Mouse (Mus musculus): ENCODE data around the gene Slc2a6. TPM values are rescaled to one million over a fixed set of nuclear protein-coding genes. Genes with fewer than 3 reads are reported as not detected.

Slc2a6 gene
- polyA plus RNA-seq, 1 experiment from 2014 or later, result 0.84 TPM

DNA sequence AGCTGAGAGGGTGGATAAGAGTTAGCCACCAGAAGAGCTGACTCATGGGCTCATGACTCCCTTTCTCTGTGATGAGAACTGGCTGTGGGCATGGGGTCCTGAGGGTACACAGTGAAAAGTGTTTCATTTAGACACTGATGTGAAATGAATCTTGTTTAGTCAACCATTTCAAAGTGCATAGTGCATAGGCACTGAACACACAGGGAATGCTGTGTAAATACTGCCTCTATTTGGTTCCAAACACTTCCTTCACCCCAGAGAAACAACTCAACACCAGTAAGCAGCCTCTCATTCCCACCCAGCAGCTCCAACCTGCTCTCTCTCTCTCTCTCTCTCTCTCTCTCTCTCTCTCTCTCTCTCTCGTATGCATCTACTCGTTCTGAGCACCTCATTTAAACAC is 43.6 kb downstream of the Slc2a6 start:
- H3K27me3 ChIP-seq (ENCODE audit: control insufficient read depth, insufficient read depth, low read length), result no peaks in the 10 kb centered on the region
- ATAC-seq (replicated peaks; ENCODE audit: insufficient number of reproducible peaks, low FRiP score, low TSS enrichment, low read depth) (no peak), DNase-seq (ENCODE audit: low spot score) (no peak)
- WGBS, result 74% methylated on average over 2 of the region's 2 CpGs
- H3K4me1 ChIP-seq (ENCODE audit: control insufficient read depth, insufficient read depth, low read length), result no peaks in the 10 kb centered on the region
- H3K4me3 ChIP-seq (ENCODE audit: low read depth, low read length), result no peak overlapping the region
- H3K4me2 ChIP-seq (ENCODE audit: low read depth, low read length), result no peak overlapping the region
- H3K36me3 ChIP-seq (replicated peaks; ENCODE audit: control insufficient read depth, insufficient read depth, low read depth, low read length), result no peaks in the 10 kb centered on the region
- H3K9ac ChIP-seq (replicated peaks; ENCODE audit: low read length), result no peak overlapping the region
- H3K9me3 ChIP-seq (replicated peaks; ENCODE audit: control insufficient read depth, low read length), result no peaks in the 10 kb centered on the region
- H3K27ac ChIP-seq (replicated peaks; ENCODE audit: low read depth, low read length), result no peak overlapping the region

DNA sequence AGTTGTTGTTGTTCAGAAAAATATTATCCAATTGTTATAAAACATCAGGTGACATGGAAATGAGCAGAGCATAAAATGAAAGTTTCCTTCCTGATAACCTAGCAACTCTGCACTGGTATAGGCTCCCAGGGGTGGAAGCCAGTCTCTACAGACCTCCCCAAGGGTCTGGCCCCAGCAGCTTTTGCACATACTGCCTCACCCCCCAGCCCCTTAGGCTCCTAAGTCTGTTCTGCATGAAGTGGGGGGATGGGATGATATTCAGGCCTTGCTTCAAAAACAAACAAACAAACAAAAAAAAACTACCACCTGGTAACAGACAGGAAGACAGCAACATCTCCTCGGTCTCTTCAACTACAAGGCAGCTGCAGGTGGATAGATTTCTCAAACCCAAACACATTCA is 47.4 kb downstream of the Slc2a6 start:
- ATAC-seq (replicated peaks; ENCODE audit: insufficient number of reproducible peaks, low FRiP score, low TSS enrichment, low read depth), result no peak
- Histone ChIP-seq H3K9me3 (replicated peaks; ENCODE audit: control insufficient read depth, low read length) (no peaks in the 10 kb centered on the region), H3K27ac (replicated peaks; ENCODE audit: low read depth, low read length) (no peak overlapping the region), H3K9ac (replicated peaks; ENCODE audit: low read length) (no peak overlapping the region), H3K4me1 (ENCODE audit: control insufficient read depth, insufficient read depth, low read length) (no peaks in the 10 kb centered on the region), H3K27me3 (ENCODE audit: control insufficient read depth, insufficient read depth, low read length) (no peaks in the 10 kb centered on the region), H3K36me3 (replicated peaks; ENCODE audit: control insufficient read depth, insufficient read depth, low read depth, low read length) (no peaks in the 10 kb centered on the region), H3K4me3 (ENCODE audit: low read depth, low read length) (no peak overlapping the region), H3K4me2 (ENCODE audit: low read depth, low read length) (no peak overlapping the region)
- 54% methylated on average over 1 of the region's 1 CpGs for WGBS
- no peak for DNase-seq (ENCODE audit: low spot score)

DNA sequence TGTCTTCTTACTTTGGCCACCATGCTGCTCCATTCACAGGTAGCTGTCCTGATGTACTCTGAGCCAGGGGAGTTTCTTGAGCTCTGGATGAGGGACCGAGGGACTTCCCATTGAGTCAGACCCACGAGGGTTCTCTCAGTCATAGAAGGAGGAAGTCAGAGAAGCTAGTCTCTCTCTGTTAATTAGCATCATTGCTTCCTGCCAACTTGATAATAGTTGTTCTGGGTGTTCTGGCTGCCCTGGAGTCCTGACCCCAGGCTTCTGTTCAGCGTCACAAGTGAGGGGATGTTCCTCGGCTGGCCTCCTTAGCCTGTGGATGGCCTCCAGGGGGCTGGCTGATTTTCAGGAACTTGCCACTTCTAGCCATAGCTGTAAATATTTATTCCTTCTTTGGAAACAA is 53.8 kb downstream of the Slc2a6 start:
- H3K9ac ChIP-seq (replicated peaks; ENCODE audit: low read length), result no peak overlapping the region
- 36% methylated on average over 4 of the region's 4 CpGs for WGBS
- ATAC-seq (replicated peaks; ENCODE audit: insufficient number of reproducible peaks, low FRiP score, low TSS enrichment, low read depth), result no peak
- H3K9me3 ChIP-seq (replicated peaks; ENCODE audit: control insufficient read depth, low read length), result no peaks in the 10 kb centered on the region
- no peaks in the 10 kb centered on the region for H3K4me1 ChIP-seq (ENCODE audit: control insufficient read depth, insufficient read depth, low read length)
- H3K4me3 ChIP-seq (ENCODE audit: low read depth, low read length), result no peak overlapping the region
- no peak for DNase-seq (ENCODE audit: low spot score)
- no peak overlapping the region for H3K27ac ChIP-seq (replicated peaks; ENCODE audit: low read depth, low read length)
- no peaks in the 10 kb centered on the region for H3K36me3 ChIP-seq (replicated peaks; ENCODE audit: control insufficient read depth, insufficient read depth, low read depth, low read length)
- no peak overlapping the region for H3K4me2 ChIP-seq (ENCODE audit: low read depth, low read length)
- no peaks in the 10 kb centered on the region for H3K27me3 ChIP-seq (ENCODE audit: control insufficient read depth, insufficient read depth, low read length)

DNA sequence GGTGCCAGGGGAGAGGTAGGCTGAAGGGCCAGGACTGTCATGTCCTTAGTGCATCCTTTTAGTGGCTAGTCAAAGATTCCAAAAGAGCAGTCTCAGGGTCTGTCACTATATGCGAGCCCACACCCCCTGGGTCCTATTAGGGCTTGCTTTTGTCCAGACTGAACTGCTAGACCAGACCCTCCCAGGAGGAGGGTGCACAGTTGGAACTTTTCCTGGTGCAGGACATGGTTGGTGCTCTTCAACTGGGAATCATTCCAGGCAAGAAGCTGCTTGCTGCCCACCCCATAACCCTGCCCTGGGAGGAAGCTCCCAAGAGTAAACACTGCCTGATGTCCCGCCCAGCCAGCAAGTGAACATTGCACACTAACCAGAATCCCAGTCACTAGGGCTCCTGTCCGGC is 54.7 kb downstream of the Slc2a6 start, which contains the start of gene Adamts13:
Gene Adamts13 (plus strand): TSS at position 301 of the 400 bp plus-strand sequence.
- Histone ChIP-seq H3K4me2 (ENCODE audit: low read depth, low read length) (no peak within 1 kb of the TSS), H3K4me1 (ENCODE audit: control insufficient read depth, insufficient read depth, low read length) (no peaks in the 10 kb centered on the region), H3K36me3 (replicated peaks; ENCODE audit: control insufficient read depth, insufficient read depth, low read depth, low read length) (no peaks in the 10 kb centered on the region), H3K9ac (replicated peaks; ENCODE audit: low read length) (no peak within 1 kb of the TSS), H3K27me3 (ENCODE audit: control insufficient read depth, insufficient read depth, low read length) (no peaks in the 10 kb centered on the region), H3K27ac (replicated peaks; ENCODE audit: low read depth, low read length) (no peak within 1 kb of the TSS), H3K9me3 (replicated peaks; ENCODE audit: control insufficient read depth, low read length) (no peaks in the 10 kb centered on the region), H3K4me3 (ENCODE audit: low read depth, low read length) (no peak within 1 kb of the TSS)
- WGBS, result 79% methylated on average over 3 of the region's 3 CpGs
- no peak for ATAC-seq (replicated peaks; ENCODE audit: insufficient number of reproducible peaks, low FRiP score, low TSS enrichment, low read depth)
- no peak for DNase-seq (ENCODE audit: low spot score)

Other genes with a start within 250 kb of the Slc2a6 start
- not detected in 2 replicates for gene Abo, start 163.0 kb downstream of the Slc2a6 start, polyA plus RNA-seq (2014; fragmentation: Nextera tagmentation; extraction: Ambion mirVana)
- 16.3 and 17.0 TPM in 2 replicates for gene Surf6, start 125.1 kb downstream of the Slc2a6 start, polyA plus RNA-seq (2014; fragmentation: Nextera tagmentation; extraction: Ambion mirVana)
- 49.2 and 53.5 TPM in 2 replicates for gene Med22, start 117.3 kb downstream of the Slc2a6 start, polyA plus RNA-seq (2014; fragmentation: Nextera tagmentation; extraction: Ambion mirVana)
- 719 and 720 TPM in 2 replicates for gene Rpl7a, start 117.2 kb downstream of the Slc2a6 start, polyA plus RNA-seq (2014; fragmentation: Nextera tagmentation; extraction: Ambion mirVana)
- 43.7 and 45.3 TPM in 2 replicates for gene Surf2, start 111.6 kb downstream of the Slc2a6 start, polyA plus RNA-seq (2014; fragmentation: Nextera tagmentation; extraction: Ambion mirVana)
- gene Surf1, start 111.5 kb downstream of the Slc2a6 start, polyA plus RNA-seq (2014; fragmentation: Nextera tagmentation; extraction: Ambion mirVana), result 49.8 and 51.0 TPM in 2 replicates
- 162 and 165 TPM in 2 replicates for gene Surf4, start 94.1 kb downstream of the Slc2a6 start, polyA plus RNA-seq (2014; fragmentation: Nextera tagmentation; extraction: Ambion mirVana)
- gene Stkld1, start 94.0 kb downstream of the Slc2a6 start, polyA plus RNA-seq (2014; fragmentation: Nextera tagmentation; extraction: Ambion mirVana), result 0.28 TPM in 1 of 2 replicates, not detected in the other
- 50.6 and 51.9 TPM in 2 replicates for gene Rexo4, start 63.6 kb downstream of the Slc2a6 start, polyA plus RNA-seq (2014; fragmentation: Nextera tagmentation; extraction: Ambion mirVana)
- gene Adamts13, start 54.6 kb downstream of the Slc2a6 start, polyA plus RNA-seq (2014; fragmentation: Nextera tagmentation; extraction: Ambion mirVana), result not detected in 2 replicates
- gene Cacfd1, start 18.1 kb downstream of the Slc2a6 start, polyA plus RNA-seq (2014; fragmentation: Nextera tagmentation; extraction: Ambion mirVana), result 66.2 and 68.9 TPM in 2 replicates
- gene Mymk, start 44.2 kb upstream of the Slc2a6 start, polyA plus RNA-seq (2014; fragmentation: Nextera tagmentation; extraction: Ambion mirVana), result 2.3 and 4.0 TPM in 2 replicates
- 2.4 and 2.5 TPM in 2 replicates for gene Adamtsl2, start 51.4 kb upstream of the Slc2a6 start, polyA plus RNA-seq (2014; fragmentation: Nextera tagmentation; extraction: Ambion mirVana)
- 0.11 TPM in 1 of 2 replicates, not detected in the other for gene Fam163b, start 114.5 kb upstream of the Slc2a6 start, polyA plus RNA-seq (2014; fragmentation: Nextera tagmentation; extraction: Ambion mirVana)
- gene Dbh, start 137.2 kb upstream of the Slc2a6 start, polyA plus RNA-seq (2014; fragmentation: Nextera tagmentation; extraction: Ambion mirVana), result 0.28 and 0.29 TPM in 2 replicates
- gene Sardh, start 220.3 kb upstream of the Slc2a6 start, polyA plus RNA-seq (2014; fragmentation: Nextera tagmentation; extraction: Ambion mirVana), result 2.7 and 2.8 TPM in 2 replicates

Measured in embryonic facial prominence, embryonic 11.5 days (tissue).